Mouse (Mus musculus) cerebellum, adult 2 months (tissue): ENCODE data around the gene Irf2bpl.

Experiments used
- CTCF ChIP-seq: fragments of 200-500 bp; IDR thresholded peaks from 2 replicates; pipeline ENCODE4 v1.5.1; 2011; ENCODE audit warnings: low read depth, mild to moderate bottlenecking, control low read depth, low read length, moderate library complexity, borderline replicate concordance; ENCODE audit not compliant: insufficient read depth
- POLR2A ChIP-seq: fragments of 200-500 bp; IDR thresholded peaks from 2 replicates; pipeline ENCODE4 v1.6.1; 2011; ENCODE audit warnings: low read length, control low read depth, borderline replicate concordance; ENCODE audit not compliant: insufficient read depth

DNA sequence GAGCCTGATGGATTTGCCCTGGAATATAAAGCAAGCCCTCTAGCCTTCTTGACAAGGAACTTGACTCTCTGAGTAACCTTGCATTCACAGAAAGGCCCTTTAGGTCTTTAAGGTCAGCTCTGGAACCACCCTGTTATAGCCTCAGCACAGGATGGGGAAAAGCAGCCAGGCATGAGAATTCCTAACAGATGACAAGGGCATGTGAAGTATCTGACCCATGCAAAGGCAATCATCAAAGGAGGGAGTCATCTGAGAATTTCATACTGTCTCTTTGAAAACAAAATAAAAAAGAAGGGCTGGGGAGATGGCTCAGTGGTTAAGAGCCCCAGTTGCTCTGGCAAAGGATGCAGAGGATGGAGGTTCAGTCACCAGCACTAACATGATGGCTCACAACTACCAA, 33.3 kb downstream of the Irf2bpl start:
- TF ChIP-seq POLR2A (no peak), CTCF (no peak)
